Mouse (Mus musculus) gastrocnemius, adult 18-20 months (tissue): ENCODE data around the gene Mettl23. TPM values are rescaled to one million over a fixed set of nuclear protein-coding genes. Genes with fewer than 3 reads are reported as not detected.
"Not testable (repeated sequence)": the region's sequence is repeated elsewhere in the genome, so short reads cannot be mapped to it uniquely, and the experiment has no call there.

ENCODE experiments used
- DNase-seq: peaks from one replicate; pipeline ENCODE4 v3.0.0; 2021; ENCODE audit warnings: low spot score
- total RNA-seq, 2 experiments: library from RNA; stranded (reverse); gene quantifications; 2 replicates each; pipeline ENCODE4 v1.2.3; 2021

Gene Mettl23
- total RNA-seq, 2 experiments from 2014 or later = 40.1 to 41.4 TPM

GRCm38 (mm10) chr11:116878454-116878853 is 35.4 kb downstream of the Mettl23 start:
- no peak for DNase-seq

GRCm38 (mm10) chr11:116880839-116881238 is 37.8 kb downstream of the Mettl23 start:
- DNase-seq = no peak

- DNase-seq = no peak
Measured at GRCm38 (mm10) chr11:116881440-116881839, 38.4 kb downstream of the Mettl23 start.

- no peak for DNase-seq
Measured at GRCm38 (mm10) chr11:116882446-116882845, 39.4 kb downstream of the Mettl23 start.

DNA sequence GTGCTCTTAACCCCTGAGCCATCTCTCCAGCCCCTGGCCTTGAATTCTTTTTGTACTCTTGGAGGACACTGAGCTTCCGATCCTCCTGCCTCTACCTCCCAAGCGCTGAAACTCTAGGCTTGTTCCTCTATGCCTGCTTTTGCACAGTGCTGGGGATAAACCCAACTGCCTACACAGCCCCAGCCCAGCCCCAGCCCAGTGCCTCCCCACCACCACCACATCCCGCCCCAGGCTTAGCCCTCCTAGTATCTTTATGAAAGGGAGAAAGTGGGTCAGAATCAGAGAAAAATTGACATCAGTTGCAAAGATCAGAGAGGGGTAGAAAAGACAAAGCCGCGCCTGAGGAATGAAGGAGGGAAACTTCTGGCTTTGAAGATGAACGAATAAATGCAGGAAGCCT is 41.0 kb downstream of the Mettl23 start:
- no peak for DNase-seq

DNA sequence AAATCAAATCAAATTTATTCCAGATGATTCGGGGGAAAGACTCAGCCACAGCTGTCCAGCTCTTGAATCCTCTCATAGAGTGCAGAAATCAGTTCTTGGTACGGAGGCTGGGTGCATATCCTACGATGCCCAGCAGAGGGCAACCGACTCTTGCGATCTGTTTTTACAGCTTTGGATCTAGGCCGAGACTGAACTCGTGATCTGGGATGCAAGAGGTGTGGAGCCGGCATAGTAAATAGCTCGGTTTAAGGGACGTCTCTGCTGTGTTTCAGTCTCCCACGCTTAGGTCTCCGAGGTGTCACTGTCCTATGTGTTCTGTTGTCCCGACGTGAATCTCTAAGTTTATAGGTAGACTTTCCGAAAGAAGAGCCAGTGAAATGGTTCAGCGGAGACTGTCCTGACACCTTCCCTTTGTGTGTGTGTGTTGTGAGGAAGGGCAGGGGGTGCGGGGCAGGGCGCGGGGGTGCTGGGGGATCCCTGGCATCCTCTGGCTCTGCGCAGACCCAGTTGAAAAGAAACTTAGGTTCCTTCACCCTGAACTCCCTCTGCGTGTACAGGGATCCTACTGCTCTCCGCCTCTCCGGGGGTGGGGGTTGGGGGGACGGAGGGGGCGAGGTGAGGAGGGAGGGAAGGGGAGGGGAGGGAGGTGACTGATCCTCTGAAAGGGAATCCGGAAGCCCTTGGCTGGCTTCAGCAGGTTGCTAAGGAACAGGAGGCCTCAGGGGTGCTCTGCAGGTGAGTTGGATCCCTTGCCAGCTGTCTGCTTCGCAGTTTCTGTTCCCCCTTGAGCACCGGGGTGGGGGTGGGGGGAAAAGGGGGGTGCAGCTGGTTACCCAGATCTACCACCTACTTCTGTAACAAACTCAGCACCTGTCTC is 42.4 kb downstream of the Mettl23 start:
- peak; percentile 76 for DNase-seq

- no peak for DNase-seq
Measured at GRCm38 (mm10) chr11:116887136-116887535, 44.1 kb downstream of the Mettl23 start.

- DNase-seq = no peak
Measured at GRCm38 (mm10) chr11:116893532-116894442, 50.7 kb downstream of the Mettl23 start.

- no peak for DNase-seq
Measured at GRCm38 (mm10) chr11:116895402-116895801, 52.3 kb downstream of the Mettl23 start.

- DNase-seq = no peak
Measured at GRCm38 (mm10) chr11:116899247-116899646, 56.2 kb downstream of the Mettl23 start.

DNA sequence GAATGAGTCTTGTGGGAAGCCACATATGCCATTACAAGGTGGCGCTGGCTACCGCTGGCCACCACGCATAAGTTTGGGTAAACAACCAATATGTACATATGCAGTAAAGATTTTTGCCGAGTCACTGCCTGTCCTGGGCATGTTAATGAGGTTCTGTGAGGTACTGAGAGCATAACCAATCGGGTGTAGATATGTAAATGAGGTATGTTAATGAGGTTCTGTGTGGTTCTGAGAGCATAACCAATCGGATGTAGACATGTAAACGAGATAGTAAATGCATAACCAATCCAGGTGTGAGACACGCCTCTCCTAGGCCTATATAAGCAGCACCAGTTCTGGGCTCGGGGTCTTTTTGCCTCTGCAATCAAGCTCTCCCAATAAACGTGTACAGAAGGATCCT is 59.5 kb downstream of the Mettl23 start:
- not testable (repeated sequence) for DNase-seq

Other genes starting within 250 kb of the Mettl23 start
- gene Rhbdf2, start 216.3 kb upstream of the Mettl23 start, total RNA-seq = 10 to 100 TPM; 11.2 to 11.9 TPM
- gene Prcd, start 189.7 kb upstream of the Mettl23 start, total RNA-seq = under 1 TPM; 0.34 to 0.50 TPM
- 10 to 100 TPM; 10.5 to 15.0 TPM for gene Cygb, start 189.0 kb upstream of the Mettl23 start, total RNA-seq
- not detected for gene St6galnac1, start 67.8 kb upstream of the Mettl23 start, total RNA-seq
- gene Mxra7, start 15.2 kb upstream of the Mettl23 start, total RNA-seq = 1 to 10 TPM; 5.2 to 8.2 TPM
- 10 to 100 TPM; 18.4 to 28.1 TPM for gene Jmjd6, start 171 bp downstream of the Mettl23 start, total RNA-seq
- 10 to 100 TPM; 19.1 to 26.2 TPM for gene Mfsd11, start 9.2 kb downstream of the Mettl23 start, total RNA-seq
- gene Srsf2, start 9.8 kb downstream of the Mettl23 start, total RNA-seq = 10 to 100 TPM; 68.0 to 72.0 TPM
- gene Mgat5b, start 75.6 kb downstream of the Mettl23 start, total RNA-seq = not detected